Mouse (Mus musculus) thymus, adult 18-20 months (tissue): ENCODE measurements around the gene Tma7.

Source experiments
- DNase-seq, 2 experiments: peaks; one replicate each; pipeline ENCODE4 v3.0.0; 2022; ENCODE audit warnings: mixed read lengths in 2 of 2

Tma7 gene

GRCm38 (mm10) chr9:109101933-109102445 is 19.6 kb upstream of the Tma7 start:
- no peak for DNase-seq

- no peak for DNase-seq
These were observed 18.0 kb upstream of the Tma7 start for GRCm38 (mm10) chr9:109100307-109100928.

DNA sequence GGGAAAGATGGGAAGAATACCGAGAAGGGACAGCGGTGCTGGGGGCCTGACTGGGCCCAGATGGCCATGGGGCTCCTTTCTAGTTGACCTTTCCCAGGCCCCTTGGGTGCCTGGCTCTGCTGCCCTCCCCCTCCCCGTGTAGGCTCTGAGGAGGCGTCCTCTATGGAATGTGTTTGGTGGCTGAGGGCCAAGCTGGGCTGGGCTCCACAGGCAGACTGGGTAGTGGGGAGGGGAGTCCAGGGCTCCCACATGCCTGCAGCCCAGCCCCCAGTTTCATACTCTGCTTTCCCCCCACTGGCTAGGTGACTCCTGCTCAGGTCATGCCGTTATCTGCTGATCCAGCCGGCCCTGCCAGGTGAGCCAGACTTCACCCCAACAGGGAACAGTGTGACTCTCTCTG is 16.6 kb upstream of the Tma7 start:
- no peak for DNase-seq

- no peak for DNase-seq
These were observed 16.0 kb upstream of the Tma7 start for GRCm38 (mm10) chr9:109098366-109098765.

DNA sequence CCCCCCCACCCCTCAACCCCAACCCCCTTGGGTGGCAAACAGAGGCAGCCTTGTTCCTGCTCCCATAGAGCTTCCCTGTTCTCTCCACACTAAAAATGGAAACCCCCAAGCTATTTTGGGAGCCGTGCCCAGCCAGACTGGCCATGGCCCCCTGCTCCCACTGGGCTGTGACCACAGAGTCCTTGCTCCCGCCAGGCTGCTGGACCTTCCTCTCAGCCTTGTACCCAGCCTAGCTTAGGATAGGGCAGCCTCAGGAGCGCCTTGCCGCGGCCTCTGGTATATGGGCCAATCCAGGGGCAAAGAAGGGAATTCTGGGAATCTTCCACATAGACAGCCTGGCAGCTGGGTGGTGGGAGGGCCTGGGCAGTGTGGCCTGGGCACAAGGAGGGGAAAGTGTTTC is 15.4 kb upstream of the Tma7 start:
- no peak for DNase-seq

DNA sequence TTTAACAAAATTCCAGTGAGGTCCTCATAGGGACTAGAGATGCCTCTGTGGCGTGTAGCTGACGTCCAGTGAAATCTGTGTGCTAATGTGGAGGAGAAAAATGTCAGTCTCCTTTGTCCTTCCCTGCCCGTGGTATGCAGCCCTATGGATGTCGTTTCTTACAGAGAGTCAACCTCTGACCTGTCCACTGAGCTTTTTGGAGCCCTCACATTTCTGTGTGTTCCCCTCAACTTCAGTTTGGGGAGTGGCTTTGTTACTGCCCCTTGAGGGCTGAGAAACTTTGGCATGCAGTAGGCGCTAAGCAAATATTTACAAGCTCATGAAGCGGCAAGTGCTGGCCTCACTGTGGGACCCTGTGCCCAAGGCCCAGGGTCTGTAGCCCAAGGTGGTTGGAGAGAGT is 14.9 kb upstream of the Tma7 start:
- no peak for DNase-seq

DNA sequence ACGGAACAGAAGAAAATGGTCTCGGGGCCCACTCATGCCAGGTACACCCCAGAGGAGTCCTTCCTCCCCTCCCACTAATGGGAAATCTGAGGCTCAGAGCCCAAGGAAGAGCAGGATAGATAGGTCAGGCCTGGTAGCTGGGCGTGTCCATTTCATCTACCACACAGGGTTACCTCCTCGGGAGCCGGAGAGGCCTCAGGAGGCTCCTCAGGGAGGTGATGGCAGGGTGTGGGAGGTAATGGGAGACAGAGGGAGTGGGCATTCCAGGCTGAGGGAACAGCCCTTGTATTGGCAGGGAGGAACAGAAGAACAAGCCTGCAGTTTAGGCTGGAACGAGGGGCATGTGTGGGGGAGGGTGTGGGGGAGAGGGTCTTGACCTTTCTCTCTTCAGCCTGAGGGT is 14.5 kb upstream of the Tma7 start:
- DNase-seq = no peak

DNA sequence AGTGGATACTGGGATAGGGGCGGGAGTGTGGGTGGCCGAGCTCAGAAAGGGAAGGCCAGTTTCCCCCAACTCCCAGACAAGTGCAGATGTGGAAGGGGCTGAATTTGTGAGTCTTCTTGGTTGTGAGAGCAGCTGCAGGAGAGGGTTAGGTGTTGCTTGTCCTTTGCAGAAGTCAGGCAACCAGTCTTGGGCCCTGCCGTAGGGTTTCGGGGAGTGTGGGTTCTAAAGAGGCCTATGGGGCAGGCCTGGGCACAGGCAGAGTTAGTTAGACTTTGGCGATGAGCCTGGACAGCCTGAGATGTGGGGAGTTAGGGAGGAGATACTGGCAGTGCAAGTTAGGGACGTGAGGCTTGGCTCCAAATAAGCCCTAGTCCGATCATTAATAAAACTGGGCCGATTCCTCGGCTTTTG is 13.9 kb upstream of the Tma7 start:
- no peak for DNase-seq

GRCm38 (mm10) chr9:109095137-109095982 is 13.0 kb upstream of the Tma7 start, which contains the start of gene Plxnb1:
TSS of gene Plxnb1 (plus strand) at chr9:109095389.
- DNase-seq = peak; percentile 66 to 67

- DNase-seq = no peak
These were observed 12.3 kb upstream of the Tma7 start for GRCm38 (mm10) chr9:109094553-109095136.

DNA sequence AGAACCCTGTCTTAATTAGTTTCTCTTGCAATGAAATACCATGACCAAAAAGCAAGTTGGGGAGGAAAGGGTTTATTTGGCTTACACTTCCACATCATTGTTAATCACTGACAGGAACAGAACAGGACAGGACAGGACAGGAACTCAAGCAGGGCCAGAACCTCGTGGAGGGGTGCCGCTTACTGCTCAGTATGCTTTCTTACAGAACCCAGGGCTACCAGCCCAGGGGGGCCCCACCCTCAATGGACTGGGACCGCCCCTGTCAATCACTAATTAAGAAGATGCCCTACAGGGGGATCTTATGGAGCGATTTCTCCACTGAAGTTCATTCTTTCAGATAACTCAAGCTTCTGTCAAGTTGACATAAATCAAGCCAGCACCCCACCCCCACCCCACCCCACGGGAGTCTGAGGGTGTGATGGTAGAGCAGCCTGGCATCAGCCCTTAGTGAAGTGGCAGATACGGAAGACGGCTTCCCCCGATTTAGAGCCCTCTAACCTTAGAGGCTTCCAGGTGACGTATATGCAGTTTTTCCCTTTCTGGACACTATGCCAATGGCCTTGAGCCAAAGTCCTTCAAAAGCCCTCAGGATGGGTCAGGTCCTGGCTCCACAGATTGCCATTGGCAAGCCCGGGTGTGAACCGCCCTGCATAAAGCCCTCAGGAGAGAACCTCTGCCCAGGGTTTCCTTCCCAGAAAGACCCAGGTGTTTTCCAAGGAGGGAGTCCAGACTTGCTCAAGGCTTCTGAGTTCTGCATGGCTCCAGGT is 11.6 kb upstream of the Tma7 start:
- no peak for DNase-seq

DNA sequence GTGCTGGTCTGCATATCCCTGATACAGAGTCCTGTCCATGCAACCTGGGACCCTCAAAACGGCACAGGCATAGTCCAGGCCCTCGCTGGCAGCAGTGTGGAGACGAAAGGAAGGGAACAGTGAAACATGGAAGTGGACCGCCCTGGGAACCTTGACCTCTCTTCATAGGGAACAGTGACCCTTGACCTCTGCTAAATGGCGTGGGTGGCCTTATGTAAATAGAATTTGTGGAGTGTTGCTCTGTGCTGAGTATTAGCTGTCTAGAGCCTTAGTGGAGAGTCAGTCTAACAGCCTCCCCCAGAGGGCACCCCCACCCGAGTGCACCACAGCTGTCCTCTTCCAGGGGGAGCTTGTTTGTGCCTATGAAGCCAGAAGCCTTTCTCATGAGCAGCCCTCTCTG is 10.4 kb upstream of the Tma7 start:
- no peak for DNase-seq

GRCm38 (mm10) chr9:109091802-109092201 is 9.4 kb upstream of the Tma7 start:
- DNase-seq = no peak

- no peak for DNase-seq
These were observed 8.1 kb upstream of the Tma7 start for GRCm38 (mm10) chr9:109090446-109090845.

DNA sequence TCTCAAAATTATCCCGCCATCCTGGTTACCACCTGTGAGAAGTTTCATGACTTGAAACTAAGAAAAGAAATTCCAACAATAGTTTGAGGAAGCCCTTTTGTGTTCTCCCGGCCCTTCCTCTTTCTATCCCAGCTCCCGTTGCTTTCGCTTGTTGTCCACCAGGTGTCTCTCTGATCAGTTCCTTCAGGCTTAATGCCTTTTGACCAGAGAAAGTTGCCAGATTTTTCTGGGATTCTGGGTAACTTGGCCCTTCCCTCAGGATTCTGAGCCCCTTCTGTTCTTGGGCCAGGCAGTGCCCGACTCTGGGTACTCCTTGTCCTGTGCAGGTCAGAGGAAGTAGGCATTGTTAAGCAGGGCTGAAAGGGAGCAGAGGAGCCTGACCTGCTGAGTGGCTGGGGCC is 5.6 kb upstream of the Tma7 start:
- DNase-seq = no peak

DNA sequence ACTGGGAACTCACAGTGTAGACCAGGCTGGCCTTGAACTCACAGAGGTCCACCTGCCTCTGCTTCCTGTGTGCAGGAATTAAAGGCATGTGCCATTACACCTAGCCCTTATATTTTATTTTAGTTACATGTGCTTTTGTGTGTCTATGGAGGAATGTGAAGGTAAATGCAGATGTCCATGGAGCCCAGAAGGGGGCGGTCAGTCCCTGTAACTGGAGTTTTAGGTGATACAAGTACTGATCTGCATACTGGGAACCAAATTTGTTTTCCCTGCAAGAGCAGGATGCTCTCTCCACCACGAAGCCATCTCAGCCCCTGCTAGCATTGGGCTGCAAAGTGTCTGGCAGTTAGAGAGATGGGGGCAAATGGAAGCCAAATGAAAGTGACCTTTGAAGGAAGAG is 2.5 kb upstream of the Tma7 start:
- no peak for DNase-seq

DNA sequence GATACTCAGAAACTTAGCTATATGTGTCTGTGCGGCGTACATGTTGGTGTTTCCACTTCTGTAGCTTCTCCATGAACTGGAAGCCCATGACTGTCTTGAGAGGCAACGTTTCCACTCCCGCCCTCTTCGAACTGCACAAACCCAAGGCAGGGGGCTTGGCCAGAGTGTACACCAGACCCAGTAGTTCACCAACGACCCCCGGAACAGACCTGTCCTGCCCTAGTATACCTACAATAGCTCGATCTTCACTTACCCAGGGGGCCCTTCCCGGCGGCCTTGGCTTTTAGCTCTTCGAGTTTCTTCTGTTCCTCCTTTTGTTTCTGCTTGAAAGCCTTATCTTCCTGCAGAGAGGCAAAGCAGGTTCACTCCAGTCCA is 651 bp downstream of the Tma7 start:
- no peak for DNase-seq

DNA sequence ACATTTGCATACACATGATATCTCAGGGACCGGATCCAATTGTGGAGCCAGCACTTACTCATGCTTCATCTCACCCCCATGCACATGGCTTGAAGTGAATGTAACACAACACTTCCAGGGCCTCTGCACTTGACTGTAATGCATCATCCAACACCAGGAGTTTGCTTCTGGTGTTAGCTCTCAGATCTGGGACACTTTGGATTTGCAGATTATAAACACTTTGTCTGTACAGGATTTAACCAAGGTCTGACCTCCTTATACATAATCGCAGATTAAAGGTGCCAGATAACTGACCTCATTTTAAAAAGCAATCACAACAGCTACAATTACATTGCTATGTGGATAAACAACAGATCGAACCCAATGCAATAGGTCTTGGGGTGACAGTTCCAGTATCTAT is 1.9 kb downstream of the Tma7 start:
- DNase-seq = no peak

DNA sequence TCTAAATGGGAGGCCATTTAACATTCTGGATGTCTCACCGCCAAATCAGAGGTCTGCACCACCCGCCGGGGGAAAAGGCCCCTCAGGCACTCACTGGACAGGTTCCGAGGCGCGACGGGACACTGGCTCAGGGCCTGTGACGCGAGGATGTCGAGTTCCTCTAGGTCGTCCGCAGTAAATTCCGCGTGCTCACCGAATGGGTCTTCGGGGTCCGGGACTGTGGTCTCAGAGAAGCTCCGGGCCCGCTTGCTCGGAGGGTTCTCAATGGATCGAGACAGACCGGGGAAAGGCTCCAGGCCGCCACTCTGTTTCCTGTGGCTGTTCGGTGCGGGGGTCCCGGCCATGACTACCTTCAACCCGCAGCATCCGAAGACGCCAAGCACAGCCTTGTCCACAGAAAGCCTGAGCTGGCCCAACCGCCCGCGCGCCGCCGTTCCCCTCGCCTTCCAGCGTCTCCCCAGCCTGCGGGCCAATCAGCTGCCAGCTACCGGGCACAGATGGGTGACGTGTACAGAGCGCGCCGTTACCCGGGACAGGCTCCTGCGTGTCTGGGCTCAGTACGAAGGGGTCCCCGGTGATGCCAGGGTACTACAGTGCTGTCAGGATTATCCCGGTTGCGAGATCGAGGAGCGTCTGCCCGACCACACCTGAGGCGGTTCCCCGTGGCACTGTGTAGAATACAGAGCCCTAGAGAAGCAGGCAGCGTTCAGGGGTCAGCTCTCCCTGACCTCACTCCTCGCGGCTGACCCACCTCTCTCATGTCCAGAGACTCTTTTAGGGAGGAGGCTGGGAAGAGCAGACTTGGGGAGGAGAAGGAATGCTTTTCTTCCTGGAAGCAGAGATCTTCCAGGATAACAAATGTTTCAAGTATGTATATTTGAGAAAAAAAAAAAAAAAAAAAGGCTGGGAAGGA is 8.5 kb downstream of the Tma7 start, which contains the start of gene Atrip:
Atrip (minus strand) TSS at position 464 of the 913 bp plus-strand sequence.
- DNase-seq = peak; percentile 83 to 85

GRCm38 (mm10) chr9:109068095-109068735 is 14.2 kb downstream of the Tma7 start:
- DNase-seq = no peak

GRCm38 (mm10) chr9:109060898-109061295 is 21.5 kb downstream of the Tma7 start:
- DNase-seq = no peak
